Mouse (Mus musculus) spleen, adult 2 months (tissue): ENCODE data around the gene Sult6b1.

Source experiments
- CTCF ChIP-seq: fragments of 200-500 bp; IDR thresholded peaks from 2 replicates; pipeline ENCODE4 v1.5.1; 2011; ENCODE audit warnings: mild to moderate bottlenecking, inconsistent platforms; ENCODE audit not compliant: insufficient read depth, insufficient read length, insufficient replicate concordance; ENCODE audit errors: extremely low read depth
- POLR2A ChIP-seq: fragments of 200-500 bp; IDR thresholded peaks from 2 replicates; pipeline ENCODE4 v1.6.1; 2011; ENCODE audit warnings: low read depth, low read length, inconsistent platforms

GRCm38 (mm10) chr17:78895394-78895793 is 11.4 kb downstream of the Sult6b1 start:
- TF ChIP-seq POLR2A (no peak), CTCF (peak; percentile 36; the same call in 1 of the 2 replicates)
